Mouse (Mus musculus): ENCODE data around the gene Pacsin2.
A peak's percentile ranks its signal among the peaks of the same experiment; 100 is the strongest.
"Not testable (repeated sequence)": the region's sequence is repeated elsewhere in the genome, so short reads cannot be mapped to it uniquely, and the experiment has no call there.

The Pacsin2 gene

DNA sequence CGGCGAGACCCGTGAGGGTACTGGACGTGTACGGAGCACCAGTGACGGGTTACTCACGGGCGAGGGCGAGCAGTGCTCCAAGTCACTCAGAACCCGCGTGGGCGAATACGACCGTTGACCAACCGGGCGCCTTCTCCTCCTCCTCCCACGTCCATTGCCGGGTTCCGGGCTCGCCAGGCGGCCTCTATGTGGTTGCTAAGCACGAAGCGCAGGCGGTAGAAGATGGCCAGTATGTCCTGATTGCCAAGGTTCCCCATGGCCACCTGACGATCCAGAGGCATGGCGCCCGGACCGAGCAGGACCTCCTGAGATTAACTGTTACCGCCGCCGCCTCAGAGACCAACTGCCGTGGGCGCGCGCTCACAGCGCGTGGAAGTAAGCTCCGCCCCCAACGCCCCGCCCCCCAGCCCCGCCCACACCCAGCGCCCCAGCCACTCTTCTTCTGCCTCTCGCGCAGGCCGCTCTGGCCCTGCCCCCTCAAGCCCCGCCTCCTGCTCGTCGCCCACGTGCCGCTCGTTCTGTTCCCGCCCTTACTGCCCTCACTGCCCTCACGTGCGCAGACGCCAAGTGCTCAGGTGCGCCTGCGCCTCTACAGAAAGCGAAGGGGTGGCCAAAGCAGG, 97.4 kb downstream of the Pacsin2 start:
- peak; percentile 90 to 93 for DNase-seq

DNA sequence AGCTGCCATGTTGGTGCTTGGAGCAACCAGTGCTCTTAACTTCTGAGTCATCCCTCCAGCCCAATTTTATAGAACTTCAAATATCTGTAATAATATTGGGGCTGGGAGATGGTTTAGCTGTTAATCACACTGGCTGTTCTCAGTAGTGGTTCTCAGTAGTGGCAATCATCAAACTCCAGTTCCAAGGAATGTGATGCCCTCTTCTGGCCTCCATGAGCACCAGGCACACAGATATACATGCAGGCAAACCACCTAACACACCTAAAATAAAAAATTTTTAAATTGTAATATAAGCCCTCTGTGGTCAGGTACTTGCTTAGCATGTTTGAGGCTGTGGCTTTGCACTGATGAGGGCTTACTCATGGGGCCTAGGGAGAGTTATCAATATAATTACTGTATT, 98.7 kb downstream of the Pacsin2 start:
- DNase-seq: no peak

DNA sequence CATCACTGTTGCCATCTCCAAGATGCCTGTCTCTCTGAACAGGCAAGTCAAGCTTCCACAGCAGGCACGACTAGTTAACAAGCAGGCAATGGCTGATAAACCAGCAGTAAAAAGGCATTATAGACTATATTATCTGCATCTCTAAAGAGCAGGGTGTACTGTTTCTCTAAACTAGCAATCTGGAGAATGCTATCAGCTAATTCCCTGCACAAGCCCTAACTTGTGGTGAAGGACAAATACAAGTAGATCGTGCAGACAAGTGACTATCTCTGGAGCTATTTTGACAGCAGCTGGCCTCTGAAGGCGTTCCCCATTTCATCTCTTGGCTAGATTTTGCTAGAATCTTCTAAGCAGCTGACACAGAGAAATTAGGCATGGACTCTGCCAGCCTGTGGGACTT, 100.2 kb downstream of the Pacsin2 start:
- no peak for DNase-seq

DNA sequence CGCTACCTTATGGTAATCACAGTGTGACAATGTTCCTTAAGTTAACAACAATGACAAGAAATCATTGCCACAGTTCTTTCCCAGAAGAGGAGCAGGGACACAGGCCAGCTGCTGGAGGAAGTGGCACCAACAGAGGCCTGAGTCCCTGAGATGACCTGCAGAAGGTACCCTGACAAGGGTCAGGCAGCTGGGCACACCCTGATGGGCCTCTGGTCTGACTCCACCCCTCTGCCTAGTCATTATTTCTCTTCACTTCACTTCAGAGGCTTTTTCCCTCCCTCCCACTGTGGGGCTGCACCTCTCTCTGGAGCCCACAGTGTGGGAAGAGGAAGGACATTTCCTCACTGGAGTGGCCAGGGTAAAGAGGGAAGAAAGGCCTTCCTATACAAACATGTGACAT, 101.6 kb downstream of the Pacsin2 start:
- DNase-seq: not testable (repeated sequence)

DNA sequence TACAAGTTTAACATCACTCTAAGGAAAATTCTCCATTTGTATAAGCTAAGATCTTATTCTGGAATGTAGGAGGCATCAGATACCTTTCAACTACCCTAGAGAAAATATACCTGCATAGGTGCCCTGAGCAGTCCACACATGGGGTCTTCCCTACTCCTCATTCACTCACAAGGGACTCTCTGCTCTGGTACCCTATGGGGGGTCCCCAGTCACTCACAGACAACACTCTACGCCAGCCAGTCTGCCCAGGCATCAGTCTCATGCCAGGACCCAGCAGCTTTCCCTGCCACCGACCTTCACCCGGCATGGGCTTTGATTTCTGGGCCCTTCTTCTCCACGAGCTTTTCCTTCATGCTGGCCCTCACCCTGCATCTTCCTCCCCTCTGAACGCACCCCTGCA, 103.5 kb downstream of the Pacsin2 start:
- DNase-seq: not testable (repeated sequence)

DNA sequence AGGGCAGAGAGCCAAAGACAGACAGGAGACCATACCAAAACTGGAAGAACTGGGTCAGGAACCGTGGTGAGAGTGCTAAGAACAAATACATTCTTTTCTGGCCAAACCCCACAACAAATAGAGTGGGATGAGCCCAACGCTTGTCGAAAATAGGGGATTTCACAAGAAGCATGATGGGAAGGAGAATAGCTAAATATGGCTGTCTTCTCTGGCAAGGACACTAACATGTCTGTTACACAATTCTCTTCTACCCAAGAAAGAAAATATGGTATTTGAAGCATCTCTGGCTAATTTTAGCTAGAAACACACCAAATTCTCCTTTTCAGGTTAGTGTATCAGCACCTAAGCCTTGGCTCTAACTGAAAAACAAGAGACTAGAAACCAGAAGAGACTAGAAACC, 104.3 kb downstream of the Pacsin2 start:
- no peak for DNase-seq

DNA sequence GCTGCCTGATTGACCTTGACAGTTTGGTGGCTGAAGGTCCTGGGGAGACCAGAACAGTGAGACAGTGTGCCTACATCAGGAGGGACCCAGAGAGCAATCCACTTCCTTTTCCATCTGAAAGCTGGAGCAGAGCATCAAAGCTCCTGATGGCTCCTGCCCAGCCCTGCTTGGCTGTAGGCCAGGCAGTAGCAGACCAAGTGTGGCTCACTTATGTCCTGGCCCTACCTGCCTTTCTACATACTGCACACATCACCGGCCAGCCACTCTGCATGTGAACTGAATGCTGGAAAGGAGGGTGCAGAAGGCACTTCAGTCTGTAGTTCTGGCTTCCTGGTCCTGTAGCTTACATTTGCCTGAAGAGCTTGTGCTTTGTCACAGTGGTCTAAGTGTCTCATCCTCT, 105.9 kb downstream of the Pacsin2 start:
- DNase-seq: peak in 1 of 2 experiments; percentile 39

DNA sequence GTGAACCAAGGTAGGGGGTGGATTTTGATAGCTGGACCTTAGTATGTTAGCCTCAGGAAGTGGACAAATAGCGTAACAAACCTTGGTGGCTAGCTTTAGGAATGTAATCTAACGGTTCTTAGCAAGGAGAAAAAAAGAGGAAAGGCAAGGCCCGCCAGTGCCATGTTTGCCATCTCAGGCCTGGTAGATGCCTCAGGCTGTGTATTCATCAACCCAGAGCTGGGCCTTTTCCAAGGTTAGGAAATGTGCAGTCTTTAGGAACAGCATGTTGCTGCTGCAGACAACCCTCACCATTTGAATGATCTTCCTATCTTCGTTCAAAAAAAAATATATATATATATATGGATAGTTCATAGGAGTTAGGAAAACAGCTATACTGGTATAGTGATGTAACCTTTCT, 112.9 kb downstream of the Pacsin2 start:
- no peak for DNase-seq

DNA sequence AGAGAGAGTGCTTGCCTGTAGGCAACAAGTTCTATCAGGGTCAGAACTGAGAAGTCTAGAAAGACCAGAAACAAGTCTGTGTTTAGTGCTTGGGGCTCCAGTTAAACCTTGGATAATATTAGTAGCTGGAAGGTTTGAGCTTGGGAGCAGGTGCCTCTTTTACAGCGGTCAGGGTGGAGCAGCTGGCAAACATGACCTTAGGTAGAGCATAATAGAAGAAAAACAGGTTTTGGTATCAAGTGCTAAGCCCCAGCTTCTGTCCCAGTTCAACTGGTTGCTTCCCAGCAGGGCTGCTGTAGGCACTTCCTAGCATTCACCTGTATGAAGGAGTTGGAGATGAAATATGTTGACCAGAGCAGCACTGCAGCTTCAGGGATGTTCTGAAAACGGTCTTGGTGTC, 113.5 kb downstream of the Pacsin2 start:
- DNase-seq: peak; percentile 22 to 47

DNA sequence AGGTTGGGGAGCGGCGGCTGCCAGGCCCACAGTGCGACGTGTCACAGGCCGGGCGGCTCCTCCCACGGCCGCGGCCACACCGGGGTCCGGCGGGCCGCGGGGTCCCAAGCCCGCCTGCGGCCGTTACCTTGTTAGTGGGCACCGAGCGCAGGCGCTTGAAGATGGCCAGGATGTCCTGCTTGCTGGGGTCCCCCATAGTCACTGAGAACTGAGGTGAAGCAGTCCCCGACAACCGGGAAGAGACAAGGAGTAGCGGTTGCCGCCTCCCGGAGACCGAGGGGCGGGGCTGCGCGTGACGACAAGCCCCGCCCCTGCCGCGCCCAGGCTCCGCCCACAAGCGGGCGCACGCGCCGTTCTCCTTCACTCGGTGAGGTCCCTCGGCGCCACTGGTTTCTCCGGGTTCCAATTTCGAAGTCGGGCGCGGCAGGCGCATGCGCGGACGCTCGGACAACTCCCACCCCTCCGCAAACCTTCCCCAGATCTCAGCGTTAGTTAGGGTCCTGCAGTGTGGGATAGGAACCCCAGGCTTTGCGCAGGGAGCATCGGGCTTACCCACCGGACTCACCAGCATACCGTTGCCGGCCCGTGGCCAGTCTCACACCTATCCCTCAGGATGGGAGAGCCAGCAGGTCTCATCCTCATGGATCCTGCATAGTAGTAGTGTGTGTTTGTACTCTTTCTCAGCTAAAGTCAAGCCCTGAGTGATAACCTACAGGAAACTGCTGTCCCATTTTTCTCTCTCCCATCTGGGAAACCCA, 114.3 kb downstream of the Pacsin2 start, which contains the start of gene Arfgap3:
Gene Arfgap3, minus strand, starts transcription at position 294 of the 758 bp plus-strand sequence.
- peak; percentile 95 to 96 for DNase-seq

DNA sequence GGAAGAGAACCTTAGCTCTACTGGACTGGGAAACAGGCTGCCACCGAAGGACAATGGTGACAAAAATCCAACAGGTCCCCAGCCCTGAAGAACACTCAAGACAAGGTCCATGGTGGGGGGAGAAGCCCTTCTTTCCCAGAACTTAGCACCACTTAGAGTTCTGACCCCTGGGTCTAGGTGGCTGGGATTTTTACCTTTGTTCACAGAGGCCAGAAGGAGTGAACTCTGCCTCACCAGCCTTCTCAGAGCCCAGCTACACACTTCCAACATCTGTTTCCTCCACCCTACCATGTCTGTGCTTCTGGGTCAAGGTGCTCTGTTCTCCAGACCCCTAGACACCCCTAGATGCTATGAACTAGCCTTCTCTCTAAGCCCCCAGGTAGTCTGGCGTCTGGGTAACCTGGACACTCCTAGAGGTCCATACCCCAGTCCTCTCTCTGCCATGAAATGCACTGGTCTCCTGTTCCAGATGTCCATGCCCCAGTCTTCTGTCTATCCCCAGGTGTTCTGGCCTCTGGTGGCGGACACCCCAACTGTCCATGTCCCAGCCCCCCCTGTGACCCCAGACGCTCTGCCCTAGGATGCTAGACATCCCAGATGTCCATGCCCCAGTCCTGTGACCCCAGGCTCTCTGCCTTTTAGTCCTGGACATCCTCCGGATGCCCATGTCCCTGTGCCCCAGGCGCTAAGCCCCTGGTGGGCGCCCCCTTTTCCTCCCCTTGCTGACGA, 115.0 kb downstream of the Pacsin2 start:
- DNase-seq: no peak

DNA sequence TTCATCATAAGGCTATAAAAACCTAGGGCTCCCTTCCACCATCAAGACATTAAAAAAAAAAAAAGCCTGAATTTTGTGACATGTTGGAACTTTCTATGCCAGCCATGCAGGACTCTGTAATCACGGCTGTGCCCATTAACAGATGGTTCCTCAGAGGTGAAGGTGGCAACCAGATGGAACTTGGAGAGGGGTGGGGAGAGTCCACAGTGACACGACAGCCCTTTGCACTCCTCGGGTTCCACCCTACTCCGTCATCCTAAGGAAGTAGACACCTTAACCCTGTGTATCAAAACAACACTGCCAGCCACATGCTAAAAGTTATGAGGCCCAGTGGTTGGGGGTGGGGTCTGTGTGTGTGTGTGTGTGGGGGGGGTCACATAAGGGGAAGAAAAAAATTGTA, 115.7 kb downstream of the Pacsin2 start:
- no peak for DNase-seq

DNA sequence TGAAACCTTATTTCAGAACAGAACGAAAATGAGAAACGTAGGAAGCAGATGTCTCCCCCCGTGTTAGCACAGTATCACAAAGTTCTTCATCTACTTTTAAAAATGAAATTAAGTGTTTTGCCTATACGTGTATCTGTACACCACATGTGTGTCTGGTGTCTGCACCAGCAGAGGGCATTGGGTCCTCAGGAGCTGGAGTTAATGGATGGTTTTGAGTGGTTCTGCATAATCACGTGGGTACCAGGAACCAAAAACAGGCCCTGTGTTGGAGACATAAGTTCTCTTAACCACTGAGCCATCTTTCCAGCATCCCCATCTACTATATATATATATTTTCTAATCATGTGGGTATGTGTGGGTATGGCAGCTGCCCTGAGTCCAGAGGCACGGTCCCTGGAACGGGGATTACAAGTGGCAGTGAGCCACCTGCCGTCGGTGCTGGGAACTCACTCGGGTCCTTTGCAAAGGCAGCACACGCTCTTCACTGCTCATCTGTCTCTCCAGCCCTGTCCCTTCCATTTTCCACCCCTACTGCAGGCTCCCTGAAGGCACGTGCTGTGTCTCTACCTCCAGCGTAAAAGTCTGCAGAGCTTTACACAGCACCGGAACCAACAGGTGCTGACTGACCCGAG, 118.4 kb downstream of the Pacsin2 start:
- no peak for DNase-seq

DNA sequence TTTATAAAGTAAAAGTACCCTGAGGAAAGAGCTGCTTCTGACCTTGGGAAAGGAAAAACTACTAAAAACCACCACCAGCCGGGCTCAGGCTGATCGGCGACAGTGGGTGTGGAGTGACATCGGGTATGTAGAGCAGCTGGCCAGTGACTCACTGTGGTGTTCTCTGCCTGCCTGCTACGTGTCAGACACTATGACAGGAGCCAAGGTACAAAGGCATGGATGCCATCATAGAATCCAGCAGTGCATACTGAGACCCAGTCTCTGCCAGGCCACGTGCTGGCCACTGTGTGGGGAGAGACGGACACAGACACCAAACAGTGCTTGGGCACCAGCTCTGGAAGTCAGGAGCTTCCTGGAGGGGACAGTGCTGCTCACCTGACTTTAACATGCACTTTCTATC, 119.5 kb downstream of the Pacsin2 start:
- DNase-seq: peak in 1 of 2 experiments; percentile 40

DNA sequence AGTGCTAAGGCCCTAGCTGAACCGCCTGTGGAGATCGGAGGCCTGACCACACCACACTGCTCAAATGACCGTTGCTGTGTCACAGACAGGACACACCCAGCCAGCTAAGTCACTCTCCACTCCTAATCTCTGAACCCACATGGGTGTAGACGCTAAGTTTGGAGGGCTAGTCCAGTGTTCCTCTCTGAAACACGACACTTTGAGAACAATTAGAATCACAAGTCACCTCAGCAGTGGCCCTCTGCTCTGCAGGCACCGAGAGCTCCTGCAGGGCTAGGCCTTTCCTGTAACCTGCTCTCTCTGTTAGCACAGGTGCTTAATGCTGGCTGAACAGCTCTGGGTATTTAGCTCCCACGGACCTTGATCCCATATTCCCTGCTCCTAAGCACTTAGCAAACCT, 120.2 kb downstream of the Pacsin2 start:
- DNase-seq: no peak

DNA sequence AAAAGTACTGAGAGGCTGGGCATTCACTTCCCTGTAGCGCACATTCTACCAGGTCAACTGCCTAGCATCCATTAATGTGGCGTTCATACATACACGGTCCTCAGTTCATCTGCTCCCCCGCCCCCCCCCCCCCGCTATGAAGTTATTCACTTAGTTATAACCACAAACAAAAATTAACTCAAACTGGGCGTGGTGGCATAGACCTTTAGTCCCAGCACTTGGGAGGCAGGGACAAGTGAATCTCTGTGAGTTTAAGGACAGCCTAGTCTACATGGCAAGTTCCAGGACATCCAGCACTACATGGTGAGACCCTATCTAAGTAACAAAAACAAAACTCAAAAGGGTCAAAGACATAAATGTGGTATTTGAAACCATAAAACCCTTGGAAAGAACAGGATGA, 125.5 kb downstream of the Pacsin2 start:
- DNase-seq: no peak

DNA sequence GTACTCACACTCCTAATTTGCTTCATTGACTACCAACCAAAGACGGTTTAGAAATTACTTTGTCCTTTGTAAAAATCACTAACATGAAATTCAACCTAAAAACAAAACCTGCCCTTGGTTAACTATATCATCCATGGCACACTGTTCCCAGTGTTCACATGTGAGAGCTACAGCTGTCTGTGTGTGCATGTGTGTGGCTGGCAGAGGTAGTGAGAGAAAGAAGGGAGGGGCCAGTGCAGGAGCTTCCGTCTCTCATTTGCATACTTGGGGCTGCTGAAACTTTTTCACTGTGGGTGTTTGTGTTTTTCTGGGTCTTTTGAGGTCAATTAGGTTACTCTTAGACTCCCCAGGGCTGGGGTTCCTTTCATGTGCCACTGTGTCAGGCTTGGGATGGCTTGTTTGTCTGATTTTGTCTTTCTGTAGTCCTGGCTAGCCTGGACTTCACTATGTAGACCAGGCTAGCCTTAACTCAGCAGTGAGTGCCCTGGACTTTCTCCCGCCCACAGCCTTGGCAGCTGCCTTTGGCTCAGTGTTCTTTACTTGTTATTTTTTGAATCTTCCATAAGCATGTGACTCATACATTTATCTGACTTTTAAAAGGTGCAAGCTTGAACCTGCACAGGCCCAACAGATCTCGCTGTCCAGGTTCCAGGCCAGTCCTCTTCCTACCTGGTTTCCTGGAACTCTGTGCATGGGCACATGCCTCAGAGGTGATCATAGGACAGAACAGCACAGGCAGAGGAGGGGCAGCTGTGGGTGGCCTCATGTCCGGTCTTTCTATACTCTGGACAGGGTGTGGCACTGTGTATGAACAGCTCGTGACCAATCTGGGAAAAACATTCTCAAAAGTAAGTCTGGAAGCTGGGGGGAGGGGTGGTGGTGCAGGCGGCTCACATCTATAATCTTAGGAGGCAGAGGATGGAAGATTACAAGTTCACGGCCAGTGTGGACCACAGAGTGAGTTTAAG, 126.2 kb downstream of the Pacsin2 start:
- peak; percentile 40 to 45 for DNase-seq

DNA sequence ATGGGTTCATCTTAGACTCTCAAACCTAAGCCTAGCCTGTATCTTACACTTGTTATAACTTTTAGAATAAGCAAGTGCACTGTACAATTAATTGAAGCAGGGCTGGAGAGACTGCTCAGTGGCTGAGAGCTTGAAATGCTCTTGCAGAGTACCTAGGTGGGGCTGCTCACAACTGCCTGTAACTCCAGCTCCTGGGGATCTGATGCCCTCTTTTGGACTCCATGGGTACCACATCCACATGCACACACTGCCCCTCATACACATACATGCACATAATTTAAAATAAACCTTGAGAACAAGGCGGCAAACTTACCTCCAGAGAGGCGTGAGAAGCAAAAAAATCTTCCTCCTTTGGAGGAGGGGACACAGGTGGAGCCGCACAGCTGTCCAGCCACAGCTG, 132.0 kb downstream of the Pacsin2 start:
- DNase-seq: peak in 1 of 2 experiments; percentile 25

DNA sequence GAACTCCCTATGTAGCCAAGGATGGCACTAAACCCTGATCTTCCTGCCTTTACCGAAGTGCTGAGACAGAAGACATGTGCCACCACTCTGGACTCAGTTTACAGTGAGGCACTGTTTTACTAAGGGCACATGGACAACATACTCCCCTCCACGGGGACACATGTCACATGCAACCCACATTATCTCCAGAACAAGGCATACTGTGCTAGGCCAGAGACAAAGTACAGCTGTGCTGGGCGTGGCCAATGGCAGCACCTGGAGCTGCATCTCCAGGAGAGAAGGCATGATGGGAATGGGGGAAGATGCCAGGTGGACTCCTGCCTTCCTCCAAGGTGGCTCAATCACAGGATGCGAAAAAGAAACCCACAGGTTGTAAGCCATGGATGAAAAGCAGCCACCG, 135.5 kb downstream of the Pacsin2 start:
- DNase-seq: no peak

All from lung, postnatal 4 days (tissue).